Mouse (Mus musculus) embryonic facial prominence, embryonic 11.5 days (tissue): ENCODE measurements around the gene Sdccag8. TPM values are rescaled to one million over a fixed set of nuclear protein-coding genes. Genes with fewer than 3 reads are reported as not detected.

Experiments
- ATAC-seq: fragments of 200-750 bp; cut with Nextera tagmentation; replicated peaks from 2 replicates; pipeline ENCODE4 v1.8.0; 2017; ENCODE audit warnings: low read depth; ENCODE audit not compliant: insufficient number of reproducible peaks, low FRiP score, low TSS enrichment
- DNase-seq: peaks from one replicate; pipeline ENCODE4 v3.0.0-alpha.2; 2015; ENCODE audit warnings: low spot score
- H3K27ac ChIP-seq: fragments of 300-500 bp; sonication (generic); replicated peaks from 2 replicates; pipeline ENCODE4 v1.5.1; 2014; ENCODE audit warnings: mild to moderate bottlenecking, low read depth, low read length, control low read depth
- H3K27me3 ChIP-seq: fragments of 300-500 bp; sonication (generic); 2 replicates; pipeline ENCODE4 v1.6.1; 2014; ENCODE audit warnings: mild to moderate bottlenecking, low read length, moderate library complexity, mixed read lengths; ENCODE audit not compliant: control insufficient read depth, insufficient read depth
- H3K36me3 ChIP-seq: fragments of 300-500 bp; sonication (generic); replicated peaks from 2 replicates; pipeline ENCODE4 v1.6.1; 2014; ENCODE audit warnings: low read depth, mild to moderate bottlenecking, low read length, moderate library complexity, mixed read lengths; ENCODE audit not compliant: control insufficient read depth, insufficient read depth
- H3K4me1 ChIP-seq: fragments of 300-500 bp; sonication (generic); 2 replicates; pipeline ENCODE4 v1.6.1; 2014; ENCODE audit warnings: low read length, mixed read lengths; ENCODE audit not compliant: control insufficient read depth, insufficient read depth
- H3K4me2 ChIP-seq: fragments of 300-500 bp; sonication (generic); 2 replicates; pipeline ENCODE4 v1.6.1; 2014; ENCODE audit warnings: low read depth, mild to moderate bottlenecking, control low read depth, low read length, moderate library complexity
- H3K4me3 ChIP-seq: fragments of 300-500 bp; sonication (generic); 2 replicates; pipeline ENCODE4 v1.5.1; 2014; ENCODE audit warnings: low read depth, low read length, control low read depth
- H3K9ac ChIP-seq: fragments of 300-500 bp; sonication (generic); replicated peaks from 2 replicates; pipeline ENCODE4 v1.6.1; 2014; ENCODE audit warnings: mild to moderate bottlenecking, control low read depth, low read length
- H3K9me3 ChIP-seq: fragments of 300-500 bp; sonication (generic); replicated peaks from 2 replicates; pipeline ENCODE4 v1.6.1; 2016; ENCODE audit warnings: mild to moderate bottlenecking, low read length, inconsistent platforms, mixed read lengths; ENCODE audit not compliant: control insufficient read depth
- WGBS: fragments of 180-500 bp; shearing (Covaris S2); extraction: QIAGEN DNeasy Blood & Tissue Kit; methylation state at CpG from one replicate; pipeline ENCODE4 v1.1.7; 2014; 5-methylcytosine and 5-hydroxymethylcytosine counted together
- polyA plus RNA-seq: library from polyadenylated mRNA; unstranded; fragments of >200 nt; fragmentation: Nextera tagmentation; extraction: Ambion mirVana; gene quantifications from 2 replicates; pipeline ENCODE4 v1.2.1, GENCODE M21; 2014

Sdccag8 gene
- polyA plus RNA-seq, 1 experiment from 2014 or later: 15.7 TPM

DNA sequence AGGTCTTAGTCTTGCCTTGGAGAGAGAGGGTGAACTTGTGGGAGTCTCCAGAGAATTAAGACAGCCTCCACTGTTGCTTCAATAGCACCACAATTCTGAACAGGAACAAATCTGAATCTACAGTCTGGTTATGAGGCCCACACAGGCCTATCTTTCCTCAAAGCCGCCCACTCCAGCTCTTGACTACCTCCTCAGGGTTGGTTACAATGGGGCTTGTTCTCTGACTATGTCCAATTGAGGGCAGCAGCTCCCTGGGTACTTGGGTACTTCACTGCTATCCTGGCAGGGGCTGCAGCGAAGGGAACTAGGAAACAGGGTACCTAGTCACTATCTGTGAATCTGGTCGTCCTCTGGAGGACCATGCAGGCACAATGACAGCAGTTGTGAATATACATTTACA is 213.2 kb downstream of the Sdccag8 start:
- WGBS: 92% methylated on average over 3 of the region's 3 CpGs
- Histone ChIP-seq H3K4me1 (no peaks in the 10 kb centered on the region), H3K9me3 (no peaks in the 10 kb centered on the region), H3K4me3 (no peak overlapping the region), H3K27me3 (no peaks in the 10 kb centered on the region), H3K4me2 (no peak overlapping the region), H3K27ac (no peak overlapping the region), H3K9ac (no peak overlapping the region), H3K36me3 (no peaks in the 10 kb centered on the region; the same call in 1 of the 2 replicates)
- no peak for DNase-seq
- no peak for ATAC-seq

- 83% methylated on average over 2 of the region's 2 CpGs for WGBS
- no peaks in the 10 kb centered on the region; the same call in 1 of the 2 replicates for H3K36me3 ChIP-seq
- ATAC-seq: no peak
These were observed 214.6 kb downstream of the Sdccag8 start for GRCm38 (mm10) chr1:177029032-177029431.

GRCm38 (mm10) chr1:177030669-177031068 is 216.2 kb downstream of the Sdccag8 start:
- 57% methylated on average over 3 of the region's 3 CpGs for WGBS
- Histone ChIP-seq H3K27me3 (no peaks in the 10 kb centered on the region), H3K36me3 (no peaks in the 10 kb centered on the region; the same call in 1 of the 2 replicates), H3K4me3 (no peak overlapping the region), H3K9ac (no peak overlapping the region), H3K27ac (no peak overlapping the region), H3K9me3 (no peaks in the 10 kb centered on the region), H3K4me2 (no peak overlapping the region), H3K4me1 (no peaks in the 10 kb centered on the region)
- DNase-seq (peak; percentile 20), ATAC-seq (0 out of 2 replicates have a peak, but pooled peaks have one; percentile 41)

More at GRCm38 (mm10) chr1:177029032-177029431, 214.6 kb downstream of the Sdccag8 start:
- no peak overlapping the region for H3K27ac ChIP-seq
- no peaks in the 10 kb centered on the region for H3K9me3 ChIP-seq
- H3K4me3 ChIP-seq: no peak overlapping the region
- no peak overlapping the region for H3K4me2 ChIP-seq
- H3K4me1 ChIP-seq: no peaks in the 10 kb centered on the region
- H3K27me3 ChIP-seq: no peaks in the 10 kb centered on the region
- no peak for DNase-seq
- no peak overlapping the region for H3K9ac ChIP-seq

- ATAC-seq (no peak), DNase-seq (no peak)
- no peak overlapping the region for H3K9ac ChIP-seq
- H3K36me3 ChIP-seq: no peaks in the 10 kb centered on the region; the same call in 1 of the 2 replicates
- H3K4me1 ChIP-seq: no peaks in the 10 kb centered on the region
- H3K27me3 ChIP-seq: no peaks in the 10 kb centered on the region
- H3K4me3 ChIP-seq: no peak overlapping the region
- 83% methylated on average over 1 of the region's 1 CpGs for WGBS
- H3K27ac ChIP-seq: no peak overlapping the region
- no peaks in the 10 kb centered on the region for H3K9me3 ChIP-seq
- no peak overlapping the region for H3K4me2 ChIP-seq
These were observed 216.7 kb downstream of the Sdccag8 start for GRCm38 (mm10) chr1:177031196-177031595.

- ATAC-seq (no peak), DNase-seq (no peak)
- Histone ChIP-seq H3K4me1 (no peaks in the 10 kb centered on the region), H3K27ac (no peak overlapping the region), H3K4me2 (no peak overlapping the region), H3K9ac (no peak overlapping the region), H3K4me3 (no peak overlapping the region), H3K9me3 (no peaks in the 10 kb centered on the region), H3K27me3 (no peaks in the 10 kb centered on the region), H3K36me3 (no peaks in the 10 kb centered on the region; the same call in 1 of the 2 replicates)
- WGBS: 29% methylated on average over 1 of the region's 1 CpGs
These were observed 217.8 kb downstream of the Sdccag8 start for GRCm38 (mm10) chr1:177032233-177032632.

DNA sequence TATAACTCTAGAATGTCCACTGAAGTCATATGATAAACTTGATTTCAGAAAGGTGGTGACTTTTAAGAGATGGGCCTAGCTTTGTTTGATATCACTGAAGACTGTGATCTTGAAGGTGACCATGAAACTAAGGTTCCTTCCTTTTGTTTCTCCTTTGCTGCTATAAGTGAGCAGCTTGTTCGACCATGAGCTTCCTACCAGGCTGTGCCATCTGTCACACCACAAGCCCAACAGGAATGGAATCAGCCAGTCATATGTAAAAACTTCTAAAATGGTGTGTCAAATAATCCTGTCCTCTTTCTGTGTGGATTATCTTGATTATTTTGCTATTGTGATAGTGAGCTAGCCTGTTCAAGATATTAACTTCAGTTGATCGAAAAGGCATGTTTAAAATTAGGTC is 221.0 kb downstream of the Sdccag8 start:
- DNase-seq (no peak), ATAC-seq (no peak)
- Histone ChIP-seq H3K27me3 (no peaks in the 10 kb centered on the region), H3K4me1 (no peaks in the 10 kb centered on the region), H3K4me2 (no peak overlapping the region), H3K27ac (no peak overlapping the region), H3K4me3 (no peak overlapping the region), H3K9ac (no peak overlapping the region), H3K36me3 (no peaks in the 10 kb centered on the region; the same call in 1 of the 2 replicates), H3K9me3 (no peaks in the 10 kb centered on the region)
- 89% methylated on average over 2 of the region's 2 CpGs for WGBS

GRCm38 (mm10) chr1:177038383-177038782 is 223.9 kb downstream of the Sdccag8 start:
- Histone ChIP-seq H3K36me3 (no peaks in the 10 kb centered on the region), H3K4me1 (no peaks in the 10 kb centered on the region), H3K9ac (no peak overlapping the region), H3K4me2 (no peak overlapping the region), H3K27ac (no peak overlapping the region), H3K4me3 (no peak overlapping the region), H3K27me3 (no peaks in the 10 kb centered on the region), H3K9me3 (no peaks in the 10 kb centered on the region)
- no peak for ATAC-seq
- 63% methylated on average over 2 of the region's 2 CpGs for WGBS
- no peak for DNase-seq

DNA sequence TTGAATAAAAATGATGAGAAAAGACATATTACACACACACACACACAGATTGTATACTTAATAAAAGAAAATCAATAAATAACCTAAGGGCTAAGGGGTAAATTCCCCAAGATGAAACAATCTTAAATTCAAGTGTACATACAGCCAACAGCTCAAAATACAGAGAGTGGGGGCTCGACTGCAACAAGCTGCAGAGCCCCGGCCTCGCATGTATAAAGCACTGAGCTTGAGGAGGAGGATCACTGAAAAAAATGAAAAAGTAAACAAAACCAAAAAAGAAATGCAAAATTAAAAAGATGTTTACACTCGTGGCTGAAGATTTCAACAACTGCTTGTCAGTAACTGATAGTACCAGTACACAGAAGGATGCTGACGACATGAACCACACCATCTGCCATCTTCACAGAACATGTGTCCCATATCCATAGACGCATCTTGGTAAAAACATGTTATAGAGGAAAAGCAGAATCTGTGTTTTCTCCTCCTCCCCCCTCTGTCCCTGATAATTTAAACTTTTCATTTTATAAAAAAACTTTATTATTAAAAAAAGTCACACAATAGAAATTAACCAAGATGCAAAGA is 224.7 kb downstream of the Sdccag8 start:
- H3K4me2 ChIP-seq: no peak overlapping the region
- H3K27me3 ChIP-seq: no peaks in the 10 kb centered on the region
- no peak overlapping the region for H3K9ac ChIP-seq
- no peak for ATAC-seq
- WGBS: 83% methylated on average over 6 of the region's 6 CpGs
- H3K36me3 ChIP-seq: no peaks in the 10 kb centered on the region
- no peak overlapping the region for H3K4me3 ChIP-seq
- H3K4me1 ChIP-seq: no peaks in the 10 kb centered on the region
- H3K27ac ChIP-seq: no peak overlapping the region
- no peak for DNase-seq
- H3K9me3 ChIP-seq: no peaks in the 10 kb centered on the region
